Mouse (Mus musculus): ENCODE data around the gene Arhgap27.

Arhgap27 gene

GRCm38 (mm10) chr11:103356938-103357670 lies 6.4 kb downstream of the Arhgap27 start:
- DNase-seq (ENCODE audit: low spot score in 2 of 2) = no peak

- no peak for DNase-seq (ENCODE audit: low spot score in 2 of 2)
Observed at GRCm38 (mm10) chr11:103356032-103356571, 7.4 kb downstream of the Arhgap27 start.

- DNase-seq (ENCODE audit: low spot score in 2 of 2) = no peak
Observed at GRCm38 (mm10) chr11:103355251-103355650, 8.2 kb downstream of the Arhgap27 start.

GRCm38 (mm10) chr11:103354033-103354432 lies 9.5 kb downstream of the Arhgap27 start:
- no peak for DNase-seq (ENCODE audit: low spot score in 2 of 2)

GRCm38 (mm10) chr11:103352239-103352814 lies 11.2 kb downstream of the Arhgap27 start:
- no peak for DNase-seq (ENCODE audit: low spot score in 2 of 2)

GRCm38 (mm10) chr11:103350711-103351315 lies 12.7 kb downstream of the Arhgap27 start:
- DNase-seq (ENCODE audit: low spot score in 2 of 2) = no peak

GRCm38 (mm10) chr11:103349699-103350098 lies 13.8 kb downstream of the Arhgap27 start:
- no peak for DNase-seq (ENCODE audit: low spot score in 2 of 2)

GRCm38 (mm10) chr11:103346657-103347056 lies 16.8 kb downstream of the Arhgap27 start:
- DNase-seq (ENCODE audit: low spot score in 2 of 2) = no peak

GRCm38 (mm10) chr11:103346236-103346635 lies 17.3 kb downstream of the Arhgap27 start:
- DNase-seq (ENCODE audit: low spot score in 2 of 2) = no peak

- DNase-seq (ENCODE audit: low spot score in 2 of 2) = no peak
Observed at GRCm38 (mm10) chr11:103345408-103346091, 17.9 kb downstream of the Arhgap27 start.

- no peak for DNase-seq (ENCODE audit: low spot score in 2 of 2)
Observed at GRCm38 (mm10) chr11:103344494-103345332, 18.8 kb downstream of the Arhgap27 start.

GRCm38 (mm10) chr11:103343881-103344280 lies 19.6 kb downstream of the Arhgap27 start:
- no peak for DNase-seq (ENCODE audit: low spot score in 2 of 2)

- DNase-seq (ENCODE audit: low spot score in 2 of 2) = no peak
Observed at GRCm38 (mm10) chr11:103343063-103343462, 20.4 kb downstream of the Arhgap27 start.

GRCm38 (mm10) chr11:103340677-103341076 lies 22.8 kb downstream of the Arhgap27 start:
- no peak for DNase-seq (ENCODE audit: low spot score in 2 of 2)

GRCm38 (mm10) chr11:103340130-103340529 lies 23.4 kb downstream of the Arhgap27 start:
- no peak for DNase-seq (ENCODE audit: low spot score in 2 of 2)

- DNase-seq (ENCODE audit: low spot score in 2 of 2) = no peak
Observed at GRCm38 (mm10) chr11:103339414-103340119, 23.9 kb downstream of the Arhgap27 start.

- no peak for DNase-seq (ENCODE audit: low spot score in 2 of 2)
Observed at GRCm38 (mm10) chr11:103338671-103339070, 24.8 kb downstream of the Arhgap27 start.

- DNase-seq (ENCODE audit: low spot score in 2 of 2) = no peak
Observed at GRCm38 (mm10) chr11:103338119-103338518, 25.4 kb downstream of the Arhgap27 start.

- no peak for DNase-seq (ENCODE audit: low spot score in 2 of 2)
Observed at GRCm38 (mm10) chr11:103337180-103337579, 26.3 kb downstream of the Arhgap27 start.

GRCm38 (mm10) chr11:103335561-103335960 lies 27.9 kb downstream of the Arhgap27 start:
- DNase-seq (ENCODE audit: low spot score in 2 of 2) = no peak

GRCm38 (mm10) chr11:103334925-103335324 lies 28.6 kb downstream of the Arhgap27 start:
- no peak for DNase-seq (ENCODE audit: low spot score in 2 of 2)
